ENCODE assay signal across 21 mouse cellular contexts in the genomic region with DNA sequence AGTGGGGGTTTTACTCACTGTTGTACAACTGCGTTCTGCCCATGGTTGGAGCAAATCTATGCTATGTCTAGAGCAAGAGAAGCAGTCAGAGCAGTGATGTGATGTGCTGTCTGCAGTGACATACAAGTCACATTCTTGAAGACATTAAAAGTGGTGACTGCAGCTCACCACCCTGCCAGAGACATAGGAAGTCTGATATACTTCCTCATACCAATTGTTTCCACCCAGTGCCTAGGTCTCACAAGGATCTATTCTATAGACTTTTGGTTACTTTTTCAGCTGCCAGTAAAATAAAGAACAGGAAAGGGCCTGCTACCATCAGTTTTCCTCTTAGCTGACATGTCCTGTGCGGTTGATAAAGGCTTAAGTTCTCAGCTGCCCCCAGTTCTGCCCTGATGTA.
"Had no signal": no experiment of that assay in that cellular context is flagged by ENCODE, and none has a peak within 500 bp of the region (broad histone marks: within the 10 kb centered on the region; RNA-seq: fewer than 3 reads in every experiment).

No protein-coding gene starts in this region.

- H3K27me3 ChIP-seq: limb, embryonic 12.5 days; limb, embryonic 15.5 days; lung, embryonic 15.5 days; neural tube, embryonic 12.5 days; neural tube, embryonic 15.5 days; stomach, embryonic 15.5 days had no signal

- H3K9ac ChIP-seq: limb, embryonic 12.5 days; limb, embryonic 15.5 days; liver, embryonic 14.5 days; liver, postnatal 0 days; lung, embryonic 15.5 days; neural tube, embryonic 12.5 days; neural tube, embryonic 15.5 days; stomach, embryonic 15.5 days had no signal

- H3K4me3 ChIP-seq: limb, embryonic 12.5 days; limb, embryonic 15.5 days; lung, embryonic 15.5 days; neural tube, embryonic 12.5 days; neural tube, embryonic 15.5 days; stomach, embryonic 15.5 days had no signal

- H3K36me3 ChIP-seq: limb, embryonic 12.5 days; limb, embryonic 15.5 days; lung, embryonic 15.5 days; neural tube, embryonic 12.5 days; neural tube, embryonic 15.5 days; stomach, embryonic 15.5 days had no signal

- H3K4me2 ChIP-seq: limb, embryonic 12.5 days; limb, embryonic 15.5 days; liver, embryonic 11.5 days; lung, embryonic 15.5 days; midbrain, embryonic 11.5 days; neural tube, embryonic 12.5 days; neural tube, embryonic 15.5 days; stomach, embryonic 15.5 days had no signal

- ATAC-seq: liver, postnatal 0 days had no signal

- DNase-seq: kidney, adult 11 months; kidney, adult 9 months; kidney, postnatal 14 days; kidney, postnatal 4 days; left cerebral cortex, postnatal 4 days; liver, postnatal 0 days; midbrain, embryonic 14.5 days; right cerebral cortex, adult 18-20 months; right cerebral cortex, postnatal 14 days; right cerebral cortex, postnatal 4 days; thymus, adult 18-20 months; thymus, postnatal 36 days had no signal

- H3K4me1 ChIP-seq: neural tube, embryonic 12.5 days; neural tube, embryonic 15.5 days; stomach, embryonic 15.5 days had no signal

- H3K27ac ChIP-seq: limb, embryonic 12.5 days; limb, embryonic 15.5 days; liver, embryonic 14.5 days; lung, embryonic 15.5 days; neural tube, embryonic 12.5 days; neural tube, embryonic 15.5 days; stomach, embryonic 15.5 days had no signal

- H3K9me3 ChIP-seq: limb, embryonic 12.5 days; limb, embryonic 15.5 days; lung, embryonic 15.5 days; neural tube, embryonic 12.5 days; neural tube, embryonic 15.5 days; stomach, embryonic 15.5 days had no signal
